Mouse (Mus musculus) myocyte (in vitro differentiated cells): ENCODE data around the gene Rragd.

Experiments used
- MAX ChIP-seq: IDR thresholded peaks from one replicate; pipeline ENCODE4 v1.6.1; 2011; ENCODE audit warnings: low read depth, mild to moderate bottlenecking, control low read depth
- MYOG ChIP-seq, 3 experiments: IDR thresholded peaks; one replicate each; pipeline ENCODE4 v1.6.1; 2011; ENCODE audit warnings: control low read depth in 2 of 3, low read depth in 2 of 3, mild to moderate bottlenecking in 2 of 3; ENCODE audit not compliant: insufficient read length in 2 of 3, control insufficient read depth in 1 of 3, insufficient read depth in 1 of 3
- POLR2A ChIP-seq: IDR thresholded peaks from one replicate; pipeline ENCODE4 v1.6.1; 2011; ENCODE audit warnings: low read depth, mild to moderate bottlenecking, control low read depth, moderate library complexity; ENCODE audit not compliant: insufficient read length
- POLR2AphosphoS2 ChIP-seq: IDR thresholded peaks from one replicate; pipeline ENCODE4 v1.6.1; 2011; ENCODE audit warnings: low read depth, control low read depth; ENCODE audit not compliant: insufficient read length
- TCF12 ChIP-seq: IDR thresholded peaks from one replicate; pipeline ENCODE4 v1.6.1; 2011; ENCODE audit warnings: mild to moderate bottlenecking, control low read depth; ENCODE audit not compliant: poor library complexity, insufficient read depth, severe bottlenecking
- USF1 ChIP-seq: IDR thresholded peaks from one replicate; pipeline ENCODE4 v1.6.1; 2011; ENCODE audit warnings: low read depth, mild to moderate bottlenecking, control low read depth, moderate library complexity

DNA sequence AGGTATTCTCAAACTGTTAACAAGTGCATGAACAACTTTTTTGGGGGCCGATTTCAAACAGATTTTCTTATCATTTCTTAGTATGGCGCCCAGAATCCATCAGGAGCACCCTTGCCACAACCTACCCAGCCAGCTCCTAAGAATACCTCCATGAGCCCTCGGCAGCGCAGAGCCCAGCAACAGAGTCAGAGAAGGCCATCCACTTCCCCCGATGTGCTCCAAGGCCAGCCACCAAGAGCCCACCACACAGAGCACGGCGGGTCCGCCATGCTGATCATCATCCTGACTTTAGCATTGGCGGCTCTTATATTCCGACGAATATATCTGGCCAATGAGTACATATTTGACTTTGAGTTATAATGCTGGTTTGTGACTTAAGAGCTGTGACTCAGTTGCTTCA is 66.8 kb downstream of the Rragd start:
- no peak for TF ChIP-seq POLR2AphosphoS2
- TF ChIP-seq POLR2A, result no peak
- TF ChIP-seq MYOG (IDR thresholded peaks at IDR 0.05; ENCODE audit: control insufficient read depth in 1 of 3, insufficient read depth in 1 of 3, insufficient read length in 2 of 3, low read depth in 2 of 3), result no peak
- TF ChIP-seq USF1, result no peak
- TF ChIP-seq MAX, result no peak
- TF ChIP-seq TCF12, result no peak
